Mouse (Mus musculus) stomach, postnatal 0 days (tissue): Measurements from ENCODE around the gene Dscam.
A peak's percentile ranks its signal among the peaks of the same experiment; 100 is the strongest.

Experiments used
- CTCF ChIP-seq: IDR thresholded peaks from 2 replicates; pipeline ENCODE4 v1.5.1; 2016; ENCODE audit warnings: antibody characterized with exemption, low read depth, mild to moderate bottlenecking, moderate library complexity
- EP300 ChIP-seq: optimal IDR thresholded peaks from 2 replicates; pipeline ENCODE3; 2016; ENCODE audit warnings: antibody characterized with exemption

- TF ChIP-seq CTCF (peak; percentile 50), EP300 (no peak)
Observed at GRCm38 (mm10) chr16:97017171-97017738, 153.3 kb downstream of the Dscam start.
